Mouse (Mus musculus) CH12.LX (cell line): ENCODE measurements around the gene Mul1.

ENCODE experiments used
- CHD1 ChIP-seq: IDR thresholded peaks from 2 replicates; pipeline ENCODE4 v1.6.1; 2012; ENCODE audit warnings: low read depth, low read length, improper control_type of control experiment, inconsistent platforms
- CTCF ChIP-seq, 2 experiments: IDR thresholded peaks in 1 of 2; conservative IDR thresholded peaks in 1 of 2; 2 replicates each; pipeline ENCODE4 v1.5.1; 2011 to 2012; ENCODE audit warnings: low read depth in 2 of 2, low read length in 2 of 2, improper control_type of control experiment in 1 of 2, inconsistent platforms in 1 of 2, mild to moderate bottlenecking in 1 of 2, moderate library complexity in 1 of 2
- E2F4 ChIP-seq: IDR thresholded peaks from 2 replicates; pipeline ENCODE4 v1.6.1; 2011; ENCODE audit warnings: low read depth, low read length, improper control_type of control experiment; ENCODE audit not compliant: insufficient replicate concordance
- EP300 ChIP-seq: IDR thresholded peaks from 2 replicates; pipeline ENCODE4 v1.6.1; 2011; ENCODE audit warnings: low read length, improper control_type of control experiment
- ETS1 ChIP-seq: conservative IDR thresholded peaks from 2 replicates; pipeline ENCODE4 v1.6.1; 2012; ENCODE audit warnings: low read depth, mild to moderate bottlenecking, inconsistent platforms, low read length, improper control_type of control experiment, moderate library complexity
- MAFK ChIP-seq: IDR thresholded peaks from 2 replicates; pipeline ENCODE4 v1.6.1; 2011; ENCODE audit warnings: low read length, improper control_type of control experiment; ENCODE audit not compliant: insufficient replicate concordance
- MAZ ChIP-seq: IDR thresholded peaks from 2 replicates; pipeline ENCODE4 v1.6.1; 2012; ENCODE audit warnings: low read depth, mild to moderate bottlenecking, inconsistent platforms, low read length, improper control_type of control experiment, moderate library complexity
- RAD21 ChIP-seq: IDR thresholded peaks from 2 replicates; pipeline ENCODE4 v1.6.1; 2011; ENCODE audit warnings: low read depth, mild to moderate bottlenecking, low read length, improper control_type of control experiment, moderate library complexity
- SIN3A ChIP-seq: IDR thresholded peaks from 2 replicates; pipeline ENCODE4 v1.6.1; 2012; ENCODE audit warnings: low read length, improper control_type of control experiment, inconsistent platforms
- ZNF384 ChIP-seq: IDR thresholded peaks from 2 replicates; pipeline ENCODE4 v1.6.1; 2012; ENCODE audit warnings: low read depth, low read length, improper control_type of control experiment, inconsistent platforms

DNA sequence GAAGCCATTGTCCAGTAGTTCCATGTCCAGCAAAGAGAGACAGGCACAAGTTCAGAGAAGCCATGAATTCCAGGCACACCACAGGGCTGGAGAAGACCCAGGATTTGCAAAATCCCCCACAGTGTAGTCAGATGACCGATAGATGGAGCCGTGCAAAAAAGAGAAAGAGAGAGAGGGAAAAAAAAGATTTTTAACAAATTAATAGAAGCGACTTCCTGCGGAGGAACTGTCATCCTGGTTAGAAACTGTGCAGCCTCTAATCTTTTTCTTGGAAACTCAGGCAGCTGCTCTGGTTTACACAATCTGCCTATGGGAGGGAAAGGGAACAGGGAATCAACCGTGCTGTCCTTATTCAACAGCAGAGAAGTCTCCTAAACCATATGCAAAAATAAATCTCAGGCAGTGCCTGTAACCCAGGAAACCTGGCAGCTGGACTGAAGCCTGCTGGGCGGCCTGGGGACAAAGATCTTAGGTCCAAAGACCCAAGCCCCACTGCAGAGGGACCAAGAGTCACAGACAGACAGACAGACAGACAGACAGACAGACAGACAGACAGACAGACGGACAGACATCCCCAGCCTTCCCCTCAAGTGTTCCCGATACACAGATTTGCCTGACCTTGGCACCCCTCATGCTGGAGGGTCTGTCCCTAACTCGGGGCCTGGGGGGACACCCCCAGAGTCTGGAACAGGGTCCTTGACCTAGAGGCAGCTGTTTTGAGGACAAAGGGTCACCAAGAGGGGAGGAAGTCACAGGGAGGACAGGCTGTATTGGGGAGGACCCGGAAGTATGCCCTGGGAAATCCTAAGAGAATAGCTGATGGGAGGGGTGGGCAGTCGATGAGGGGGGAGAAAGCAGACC, 28.7 kb downstream of the Mul1 start:
- TF ChIP-seq ZNF384 (peak; percentile 71), RAD21 (peak; percentile 7), MAZ (no peak), CTCF (conservative IDR thresholded peaks at IDR 0.05 in 1 of 2, IDR thresholded peaks at IDR 0.05 in 1 of 2; ENCODE audit: low read depth in 2 of 2, low read length in 2 of 2) (peak in 1 of 2 experiments; percentile 45; a peak in 2 of 4 replicates), CHD1 (no peak), E2F4 (no peak), MAFK (no peak), EP300 (no peak), SIN3A (peak; percentile 31; the same call in 1 of the 2 replicates), ETS1 (no peak)
